Mouse (Mus musculus) left cerebral cortex, postnatal 36 days (tissue): ENCODE data around the gene Slc1a2. TPM values are rescaled to one million over a fixed set of nuclear protein-coding genes. Genes with fewer than 3 reads are reported as not detected.

Experiments
- DNase-seq, 2 experiments: peaks; one replicate each; pipeline ENCODE4 v3.0.0; 2021 to 2022; ENCODE audit warnings: low spot score in 2 of 2, mixed read lengths in 1 of 2
- intact Hi-C: fragments of 180-260 bp; cut with DNase I; formaldehyde crosslinking; loops from one replicate; pipeline ENCODE4 v1.15.1; 2025
- total RNA-seq, 2 experiments: library from RNA; stranded (reverse); gene quantifications; 2 replicates each; pipeline ENCODE4 v1.2.3; 2021

The Slc1a2 gene
- total RNA-seq = 1,000 to 10,000 TPM; 1,740 to 1,741 TPM

DNA sequence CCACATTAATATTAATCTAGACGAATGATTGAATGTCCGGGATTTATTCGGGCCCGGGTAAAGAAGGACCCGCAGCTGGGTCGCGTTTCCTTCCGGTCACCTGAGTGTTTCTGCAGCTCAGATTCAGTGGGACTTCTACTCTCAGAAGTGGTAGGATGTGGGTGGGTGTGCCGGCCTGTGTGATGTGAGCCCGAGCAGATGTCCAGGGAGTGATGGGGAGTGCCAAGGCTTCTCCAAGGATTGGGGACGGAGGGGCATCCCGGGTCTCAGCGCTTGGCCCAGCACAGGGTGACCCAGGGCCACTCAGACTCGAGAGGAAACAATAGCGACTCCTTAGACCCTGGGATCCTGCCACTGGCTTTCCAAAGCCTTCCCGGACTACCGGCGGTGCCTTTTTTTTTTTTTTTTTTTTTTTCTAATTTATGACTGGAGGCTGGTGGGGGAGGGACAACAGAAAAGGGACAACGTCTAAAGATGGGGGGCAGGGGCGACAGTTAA, at the start of gene Slc1a2:
Gene Slc1a2, plus strand, starts transcription at position 497 of the 498 bp plus-strand sequence.
- DNase-seq = peak; percentile 73 to 76
- intact Hi-C loops = loop anchor here (1.0 to 5.0 kb wide), 2 partner anchors 38 to 61 kb away; no protein-coding TSS in a partner anchor

- no peak for DNase-seq
- intact Hi-C loops = no loop called here
Observed at GRCm38 (mm10) chr2:102610485-102610884, 48.0 kb upstream of the Slc1a2 start.

- DNase-seq = no peak
- intact Hi-C loops = no loop called here
Observed at GRCm38 (mm10) chr2:102616637-102617036, 41.8 kb upstream of the Slc1a2 start.

DNA sequence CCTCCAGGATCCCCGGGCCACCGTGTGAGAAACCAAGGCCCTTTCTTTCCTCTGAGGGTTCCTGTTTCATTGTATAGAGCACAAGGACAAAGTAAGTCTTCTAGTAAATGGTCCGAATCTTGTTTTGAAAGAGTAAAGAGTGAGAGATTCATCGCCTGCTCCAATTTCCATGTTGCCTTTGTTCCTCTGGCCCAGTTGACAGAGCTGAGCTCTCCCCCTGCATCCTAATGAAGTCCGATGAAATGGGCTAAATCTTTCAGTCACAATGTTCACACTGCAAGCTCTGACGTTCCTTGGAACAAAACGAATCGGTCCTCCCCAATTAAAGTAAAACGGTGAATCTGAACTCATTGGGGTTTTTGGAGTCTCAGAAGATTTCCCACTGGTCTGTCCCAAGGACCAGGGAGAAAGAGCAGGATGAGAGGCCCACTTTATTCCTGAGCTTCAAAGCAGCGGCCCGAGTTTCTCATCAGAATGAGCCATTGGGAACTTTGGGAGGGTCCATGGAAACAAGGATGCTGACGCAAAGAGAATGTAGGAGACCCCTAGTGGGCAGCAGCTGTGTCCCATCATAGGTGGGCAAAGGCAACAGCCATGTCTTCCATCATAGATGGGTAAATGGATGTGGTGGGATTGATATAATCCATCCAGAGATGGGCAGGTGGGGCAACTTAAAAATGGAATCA, 37.6 kb upstream of the Slc1a2 start:
- intact Hi-C loops = loop anchor here (1.0 kb wide), 1 partner anchor 37 kb away; the partner anchor contains the start of gene Slc1a2
- no peak for DNase-seq

DNA sequence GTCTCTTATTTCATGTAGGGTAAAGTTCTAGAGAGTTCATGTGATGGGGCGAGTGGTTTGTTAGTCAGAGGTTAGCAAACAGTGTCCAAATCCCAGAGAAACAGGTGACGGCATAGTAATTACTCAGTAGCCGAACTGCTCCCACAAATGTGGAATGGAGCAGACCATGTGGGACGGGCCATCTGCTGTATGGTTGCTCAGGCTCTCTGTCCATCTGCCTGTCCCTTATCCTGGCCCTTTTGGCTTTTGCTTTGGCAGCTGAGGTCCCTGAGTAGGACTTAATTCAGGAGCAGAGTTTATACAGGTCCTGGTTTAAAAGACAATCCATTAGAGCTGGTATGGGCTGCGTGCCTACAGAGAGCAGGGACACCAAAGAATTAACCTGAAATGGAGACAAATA, 36.3 kb upstream of the Slc1a2 start:
- DNase-seq = no peak
- intact Hi-C loops = no loop called here

GRCm38 (mm10) chr2:102622943-102623342, 35.5 kb upstream of the Slc1a2 start:
- intact Hi-C loops = no loop called here
- no peak for DNase-seq

GRCm38 (mm10) chr2:102624538-102624937, 33.9 kb upstream of the Slc1a2 start:
- DNase-seq = no peak
- intact Hi-C loops = no loop called here

GRCm38 (mm10) chr2:102632361-102632760, 26.1 kb upstream of the Slc1a2 start:
- intact Hi-C loops = no loop called here
- no peak for DNase-seq

DNA sequence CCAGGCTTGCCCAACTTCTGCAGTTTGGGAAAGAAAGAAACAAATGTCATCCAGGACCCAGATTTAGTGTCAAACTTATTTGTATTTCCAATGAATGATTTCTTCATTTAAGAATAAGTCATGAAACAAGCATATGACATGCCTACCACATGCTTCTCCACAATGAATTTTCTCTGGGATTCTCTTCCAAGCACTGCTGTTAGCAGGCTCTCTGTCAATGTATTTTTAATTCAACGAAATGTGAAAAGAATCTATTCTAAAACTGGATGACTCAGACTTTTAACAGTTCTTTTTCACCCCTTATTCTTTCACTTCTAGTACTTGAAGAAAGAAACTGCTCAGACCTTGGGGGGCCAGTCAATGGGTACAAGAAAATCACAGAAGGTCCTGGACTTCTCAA, 24.4 kb upstream of the Slc1a2 start:
- intact Hi-C loops = no loop called here
- DNase-seq = no peak

GRCm38 (mm10) chr2:102635523-102636060, 22.9 kb upstream of the Slc1a2 start:
- no peak for DNase-seq
- intact Hi-C loops = no loop called here

DNA sequence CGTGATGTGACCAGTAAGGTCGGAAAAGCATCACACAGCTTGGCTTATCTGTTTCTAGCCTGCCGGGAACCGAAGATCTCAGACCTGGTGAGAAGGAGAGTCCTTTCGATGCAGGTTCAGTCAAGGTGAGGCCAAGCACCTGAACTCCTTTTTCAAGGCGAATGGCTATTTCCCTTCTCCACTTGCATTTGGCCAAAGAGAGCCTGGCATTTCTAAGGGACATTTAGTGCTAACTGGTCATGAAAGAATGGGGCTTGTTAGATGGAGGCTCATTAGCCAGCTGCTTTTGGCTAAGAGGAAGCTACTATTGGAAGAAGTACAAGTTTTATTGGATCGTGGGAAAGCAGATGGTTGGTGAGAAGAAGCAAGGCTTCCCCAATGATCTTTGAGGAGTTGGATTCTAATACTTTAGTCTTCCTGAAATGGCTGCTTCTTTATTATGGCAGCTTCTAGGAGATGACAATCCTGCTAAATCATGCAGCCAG, 22.3 kb upstream of the Slc1a2 start:
- DNase-seq = no peak
- intact Hi-C loops = no loop called here

DNA sequence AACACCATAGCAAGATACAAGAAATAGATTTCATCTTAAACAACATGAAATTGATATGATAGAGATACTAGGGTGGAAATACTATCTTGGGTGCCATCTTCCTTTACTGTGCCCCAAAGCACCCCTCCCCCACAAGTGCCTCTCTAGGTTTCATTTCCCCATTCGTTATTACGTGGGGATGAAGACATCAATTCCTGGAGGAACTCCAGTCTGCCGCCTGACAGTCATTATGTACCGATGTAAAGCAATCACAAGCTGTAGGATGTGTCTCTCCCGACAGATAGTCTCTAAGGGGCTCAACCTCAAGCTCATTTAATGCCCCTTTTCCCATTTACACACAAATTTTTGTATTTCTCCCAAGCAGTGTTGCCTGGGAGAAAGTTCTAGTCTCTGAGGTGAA, 20.3 kb upstream of the Slc1a2 start:
- DNase-seq = no peak
- intact Hi-C loops = no loop called here

DNA sequence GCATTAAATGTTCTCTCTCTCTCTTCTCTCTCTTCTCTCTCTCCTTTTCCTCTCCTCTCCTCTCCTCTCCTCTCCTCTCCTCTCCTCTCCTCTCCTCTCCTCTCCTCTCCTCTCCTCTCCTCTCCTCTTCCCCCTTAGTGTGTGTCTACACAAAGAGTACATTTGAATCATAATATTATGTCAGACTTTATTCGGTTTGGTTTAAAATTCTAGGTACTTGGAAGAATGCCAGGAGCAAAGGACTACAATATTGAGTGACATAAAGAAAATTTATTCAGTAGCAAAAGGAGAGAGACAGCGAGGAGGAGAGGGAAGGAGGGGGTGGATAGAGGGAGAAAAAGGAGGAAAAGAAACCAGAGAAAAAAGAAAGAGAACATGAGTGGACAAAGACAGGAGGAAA, 19.8 kb upstream of the Slc1a2 start:
- DNase-seq = no peak
- intact Hi-C loops = no loop called here

DNA sequence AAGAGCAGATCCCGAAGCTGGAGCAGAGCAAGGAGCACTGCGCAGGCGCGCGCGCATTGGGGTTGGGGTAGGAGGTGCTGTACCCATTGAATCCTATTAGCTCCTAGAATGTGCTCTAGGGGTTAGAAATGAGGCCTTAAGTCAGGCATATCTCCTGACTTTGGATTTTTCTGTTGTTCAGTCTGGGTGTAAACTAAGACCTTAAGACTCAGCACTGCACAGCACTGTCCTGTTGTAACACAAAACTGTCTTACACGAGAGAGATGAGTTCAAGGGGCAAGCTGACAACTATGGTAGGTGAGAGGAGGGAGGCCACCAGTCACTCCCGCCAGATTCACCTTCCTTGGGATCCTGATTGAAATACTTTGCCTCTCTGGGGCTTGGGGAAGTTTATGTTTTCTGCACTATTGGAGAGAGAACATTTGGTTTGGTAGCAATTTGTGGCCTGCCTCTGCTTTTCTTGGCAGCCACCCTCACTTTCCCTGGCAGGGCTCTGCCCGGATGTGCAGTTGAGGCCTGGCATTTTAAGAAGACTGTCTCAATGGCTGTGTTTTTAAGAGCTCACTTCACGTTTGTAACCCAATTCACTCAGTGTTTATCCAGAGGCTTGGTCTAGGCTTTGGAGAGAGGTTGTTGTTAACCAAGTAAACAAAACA, 9.5 kb upstream of the Slc1a2 start:
- intact Hi-C loops = no loop called here
- peak; percentile 66 to 70 for DNase-seq

DNA sequence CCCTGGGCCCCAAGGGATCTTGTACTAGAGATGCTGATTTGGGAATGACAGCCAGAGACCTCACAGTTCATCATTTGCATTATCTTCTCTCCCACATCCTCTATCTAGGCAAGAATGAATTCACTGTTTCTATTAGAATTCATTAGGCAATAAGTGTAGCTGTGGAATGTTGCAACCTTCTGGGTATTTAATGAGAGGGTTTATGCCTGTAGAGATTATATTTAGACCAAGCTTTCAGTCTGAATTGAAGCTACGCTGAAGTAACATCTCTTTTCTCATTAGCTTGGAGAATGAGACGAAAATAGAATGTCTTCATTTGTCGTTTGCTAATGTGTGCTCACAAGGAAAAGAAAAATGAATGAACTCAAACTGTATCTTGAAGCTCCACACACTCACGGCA, 8.1 kb upstream of the Slc1a2 start:
- no peak for DNase-seq
- intact Hi-C loops = no loop called here

GRCm38 (mm10) chr2:102655966-102656725, 2.3 kb upstream of the Slc1a2 start:
- intact Hi-C loops = loop anchor here (5.0 kb wide), 1 partner anchor 59 kb away; no protein-coding TSS in a partner anchor
- DNase-seq = no peak

GRCm38 (mm10) chr2:102657726-102658125, 733 bp upstream of the Slc1a2 start:
- DNase-seq = peak; percentile 62 to 73
- intact Hi-C loops = loop anchor here (1.0 to 5.0 kb wide), 2 partner anchors 37 to 60 kb away; no protein-coding TSS in a partner anchor

- intact Hi-C loops = loop anchor here (1.0 to 5.0 kb wide), 2 partner anchors 39 to 62 kb away; no protein-coding TSS in a partner anchor
- peak; percentile 78 to 83 for DNase-seq
Observed at GRCm38 (mm10) chr2:102658661-102659520, 432 bp downstream of the Slc1a2 start.

GRCm38 (mm10) chr2:102659521-102659830, 1.0 kb downstream of the Slc1a2 start:
- DNase-seq = no peak
- intact Hi-C loops = loop anchor here (5.0 kb wide), 1 partner anchor 62 kb away; no protein-coding TSS in a partner anchor
